Mouse (Mus musculus): Measurements from ENCODE around the gene Utp18.
"Not testable (repeated sequence)": the region's sequence is repeated elsewhere in the genome, so short reads cannot be mapped to it uniquely, and the experiment has no call there.

Gene Utp18

DNA sequence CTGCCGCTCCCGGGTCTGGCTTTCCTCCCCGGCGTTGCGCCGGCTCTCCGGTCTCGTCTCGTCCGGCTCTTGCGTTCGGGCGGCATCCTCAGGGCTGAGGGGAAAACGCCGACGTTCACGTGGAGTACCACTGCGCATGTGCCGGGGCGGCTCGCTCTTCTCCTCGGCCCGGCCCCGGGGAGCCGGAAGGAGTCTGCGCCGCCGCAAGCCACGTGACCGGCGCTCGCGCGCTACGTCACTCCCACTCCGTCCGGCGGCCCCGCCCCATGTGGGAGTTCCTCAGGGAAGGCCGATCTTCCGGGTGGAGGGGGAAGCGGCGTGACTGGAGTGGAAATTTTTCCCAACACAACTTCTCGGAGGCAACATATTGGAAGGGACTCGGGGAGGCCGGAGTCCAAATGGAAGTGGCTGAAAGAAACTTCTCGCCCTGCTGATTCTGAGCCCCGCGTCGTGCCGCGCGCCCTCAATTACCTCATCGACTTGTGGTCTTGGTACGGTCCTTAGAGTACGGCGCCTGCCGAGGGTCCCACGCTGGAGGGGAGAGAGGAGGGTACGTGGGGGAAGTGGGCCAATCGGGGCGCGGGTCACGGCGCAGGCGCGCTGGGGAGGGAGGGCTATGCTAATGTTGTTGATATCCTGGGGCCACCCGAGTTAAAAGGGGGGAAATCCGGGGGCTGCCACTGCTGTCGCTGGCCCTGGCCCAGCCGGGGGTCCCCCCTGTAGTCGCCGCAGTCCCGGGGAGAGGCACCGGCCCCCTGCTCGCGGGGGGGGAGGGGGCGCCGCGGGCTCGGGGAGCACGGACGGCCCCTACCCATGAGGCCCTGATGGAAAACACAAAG lies at the start of gene Utp18, which contains the start of gene Mbtd1:
Utp18 (minus strand) TSS at position 195 of the 839 bp plus-strand sequence.
Mbtd1 (plus strand) TSS at position 281 of the 839 bp plus-strand sequence.
- DNase-seq (ENCODE audit: extremely low spot score, low read depth, low spot score): peak; percentile 88

DNA sequence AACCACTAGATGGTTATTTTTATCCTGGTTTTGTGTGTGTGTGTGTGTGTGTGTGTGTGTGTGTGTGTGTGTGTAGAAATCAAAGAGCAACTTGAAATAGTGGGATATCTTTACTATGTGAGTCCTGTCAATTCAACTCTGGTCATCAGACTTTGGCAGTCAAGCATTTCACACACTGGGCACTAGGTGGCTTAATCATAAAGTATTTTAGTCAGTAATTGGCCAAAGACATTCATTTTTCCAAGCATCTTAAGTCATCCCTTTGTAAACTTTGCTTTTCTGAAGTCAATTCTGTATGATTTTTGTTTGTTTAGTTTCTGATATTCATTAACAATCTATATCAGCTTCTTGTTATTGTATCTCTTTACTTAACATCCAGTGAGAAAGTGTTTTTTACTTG lies 43.5 kb upstream of the Utp18 start:
- no peak for DNase-seq (ENCODE audit: extremely low spot score, low read depth, low spot score)

DNA sequence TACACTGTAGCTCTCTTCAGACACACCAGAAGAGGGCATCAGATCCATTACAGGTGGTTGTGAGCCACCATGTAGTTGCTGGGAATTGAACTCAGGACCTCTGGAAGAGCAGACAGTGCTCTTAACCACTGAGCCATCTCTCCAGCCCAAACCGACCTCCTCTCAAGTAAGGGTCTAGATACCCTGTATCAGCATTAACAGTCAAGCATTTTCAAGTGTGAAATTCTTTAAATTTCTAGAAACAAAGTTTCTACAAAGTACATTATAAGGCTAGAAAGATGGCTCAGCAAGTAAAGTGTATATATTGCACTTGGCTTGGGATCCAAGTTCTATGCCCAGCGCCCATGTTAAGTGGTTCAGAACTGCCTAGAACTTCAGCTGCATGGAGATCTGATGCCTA lies 29.5 kb upstream of the Utp18 start:
- DNase-seq (ENCODE audit: extremely low spot score, low read depth, low spot score): not testable (repeated sequence)

DNA sequence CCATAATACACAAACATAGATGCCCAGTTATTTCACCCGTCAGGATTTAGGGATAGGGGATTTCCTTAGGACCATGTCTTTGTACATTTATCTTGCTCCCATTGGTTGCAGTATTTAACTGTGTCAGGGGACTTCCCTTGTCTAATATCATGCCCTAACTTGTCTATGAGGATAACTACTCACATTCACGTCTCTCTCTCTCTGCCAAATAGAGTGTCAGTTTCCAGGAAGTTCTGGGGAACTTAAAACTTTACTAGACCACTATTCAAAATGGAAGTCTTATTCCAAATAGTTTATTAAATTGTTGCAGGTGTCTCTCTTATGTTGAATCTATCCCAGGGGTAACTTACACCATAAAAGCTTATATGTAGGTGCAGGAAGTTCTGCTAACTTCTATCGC lies 26.0 kb upstream of the Utp18 start:
- no peak for DNase-seq (ENCODE audit: extremely low spot score, low read depth, low spot score)

- no peak for DNase-seq (ENCODE audit: extremely low spot score, low read depth, low spot score)
Observed at GRCm38 (mm10) chr11:93908829-93909228, 23.3 kb upstream of the Utp18 start.

DNA sequence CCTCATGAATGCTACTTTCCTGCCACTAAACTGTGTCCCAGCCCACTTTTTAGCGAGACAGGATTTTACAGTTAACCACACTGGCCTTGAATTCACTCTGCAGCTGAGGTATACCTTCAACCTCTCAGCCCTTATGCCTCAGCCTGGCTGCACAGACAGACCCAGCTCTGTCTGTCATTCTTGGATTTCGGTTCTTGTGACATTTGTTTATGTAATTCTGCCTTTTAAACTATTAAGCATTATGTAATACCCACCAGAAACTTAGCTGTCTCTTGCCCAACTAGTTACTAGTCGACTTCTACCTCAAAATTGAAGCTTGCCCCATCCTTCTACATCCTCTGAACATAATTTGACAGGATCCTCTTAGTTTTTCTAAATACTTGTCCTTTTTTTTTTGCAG lies 22.3 kb upstream of the Utp18 start:
- DNase-seq (ENCODE audit: extremely low spot score, low read depth, low spot score): no peak

- DNase-seq (ENCODE audit: extremely low spot score, low read depth, low spot score): no peak
Observed at GRCm38 (mm10) chr11:93906834-93907233, 21.3 kb upstream of the Utp18 start.

GRCm38 (mm10) chr11:93897732-93898131 lies 12.2 kb upstream of the Utp18 start:
- DNase-seq (ENCODE audit: extremely low spot score, low read depth, low spot score): no peak

- DNase-seq (ENCODE audit: extremely low spot score, low read depth, low spot score): no peak
Observed at GRCm38 (mm10) chr11:93887080-93887447, 1.5 kb upstream of the Utp18 start.

- DNase-seq (ENCODE audit: extremely low spot score, low read depth, low spot score): no peak
Observed at GRCm38 (mm10) chr11:93886411-93887079, 979 bp upstream of the Utp18 start.

DNA sequence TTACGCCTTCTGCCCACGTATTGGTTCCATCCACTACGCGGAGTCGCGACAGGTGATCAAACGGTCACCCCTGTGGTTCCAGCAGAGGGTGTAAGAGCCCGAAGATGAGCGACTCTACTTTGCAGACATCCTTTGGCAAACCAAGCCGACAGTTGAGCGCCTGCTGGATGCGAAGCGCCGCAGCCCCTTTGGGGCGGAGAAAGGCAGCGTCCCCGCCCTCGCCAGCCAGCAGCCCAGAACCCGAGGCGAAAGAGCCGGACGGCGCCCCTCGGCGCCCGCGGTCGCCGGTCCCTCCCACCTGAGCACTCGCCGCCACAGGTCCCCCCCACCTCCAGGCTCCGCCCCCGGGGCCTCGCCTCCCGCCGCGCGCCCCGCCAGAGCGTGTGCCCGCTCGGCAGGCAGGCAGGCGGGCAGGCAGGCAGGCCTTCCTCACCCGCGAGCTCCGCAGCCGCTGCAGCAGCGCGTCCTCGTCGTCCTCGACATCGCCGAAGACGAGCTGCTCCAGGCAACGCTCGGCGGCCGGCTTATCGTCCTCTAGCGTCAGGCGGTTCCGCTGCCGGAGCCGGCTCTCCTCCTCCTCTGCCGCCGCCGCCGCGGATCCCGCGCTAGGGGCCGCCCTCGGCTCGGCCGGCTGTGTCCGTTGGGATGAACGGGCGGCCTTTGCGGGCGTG lies 530 bp downstream of the Utp18 start:
- no peak for DNase-seq (ENCODE audit: extremely low spot score, low read depth, low spot score)

- no peak for DNase-seq (ENCODE audit: extremely low spot score, low read depth, low spot score)
Observed at GRCm38 (mm10) chr11:93884068-93884467, 1.5 kb downstream of the Utp18 start.

DNA sequence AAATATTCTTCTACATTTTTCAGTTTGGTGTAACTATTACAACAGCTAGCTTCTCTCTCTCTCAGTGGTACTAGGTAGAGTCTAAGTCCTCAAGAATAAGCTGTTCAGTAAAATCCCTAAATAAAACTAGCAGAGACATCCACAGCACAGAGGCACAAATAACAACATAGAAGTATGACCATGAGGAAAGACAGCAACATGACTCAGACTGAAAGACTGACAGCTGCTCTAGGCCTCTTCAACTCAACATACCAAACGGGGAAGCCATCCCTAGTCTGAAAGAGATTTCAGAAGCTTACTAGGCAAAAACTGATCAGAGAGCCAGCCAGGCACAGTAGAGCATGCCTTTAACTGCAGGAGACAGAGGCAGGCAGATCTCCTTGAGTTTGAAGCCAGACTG lies 22.9 kb downstream of the Utp18 start:
- DNase-seq (ENCODE audit: extremely low spot score, low read depth, low spot score): no peak

GRCm38 (mm10) chr11:93862045-93862623 lies 23.4 kb downstream of the Utp18 start:
- no peak for DNase-seq (ENCODE audit: extremely low spot score, low read depth, low spot score)

DNA sequence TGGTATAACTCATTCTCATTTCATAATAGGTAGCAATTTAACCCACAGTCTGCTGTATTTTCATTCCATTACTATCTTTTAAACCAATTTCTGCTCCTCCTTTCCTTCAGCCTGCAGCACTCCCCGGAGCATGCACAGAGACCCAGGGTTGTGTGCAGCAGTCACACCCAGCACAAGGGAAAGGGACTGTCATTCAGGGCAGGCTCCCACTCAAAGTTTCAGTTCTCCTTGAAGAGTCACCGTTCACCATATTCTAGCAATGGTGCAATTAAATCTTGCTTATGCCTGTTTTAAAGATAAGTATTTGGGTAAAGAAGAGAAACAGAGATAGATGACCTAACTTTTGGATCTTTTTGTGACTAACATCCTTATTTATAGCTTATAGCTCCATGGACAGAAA lies 24.4 kb downstream of the Utp18 start:
- no peak for DNase-seq (ENCODE audit: extremely low spot score, low read depth, low spot score)

DNA sequence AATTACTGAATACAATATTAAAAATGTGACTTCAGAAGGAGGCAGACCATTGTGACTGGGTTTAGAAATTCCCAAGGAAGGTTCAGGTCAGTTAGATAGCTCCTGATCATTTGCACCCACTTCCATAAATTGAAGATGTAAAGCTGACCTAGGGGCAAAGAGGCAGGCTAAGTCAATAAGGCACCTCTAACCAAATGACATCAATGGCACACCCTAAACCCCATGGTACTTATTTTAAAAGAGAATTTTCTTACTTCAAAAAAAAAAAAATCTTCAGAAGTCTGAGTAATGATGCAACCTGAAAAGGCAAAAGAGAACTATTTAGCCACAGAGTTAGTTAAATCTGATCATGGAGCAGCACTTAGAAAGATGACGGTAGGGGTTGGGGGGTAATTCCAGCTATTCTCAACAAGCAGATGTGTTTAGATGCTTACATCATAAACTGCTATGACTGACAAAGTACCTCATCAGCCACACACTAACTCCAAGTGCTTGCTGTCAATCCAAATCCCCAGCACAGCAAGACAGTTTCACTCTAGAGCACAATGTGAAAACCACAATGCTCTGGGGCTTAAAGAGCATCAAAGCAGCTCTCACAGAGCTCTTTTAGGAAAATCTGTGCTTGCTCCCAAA lies 24.9 kb downstream of the Utp18 start:
- no peak for DNase-seq (ENCODE audit: extremely low spot score, low read depth, low spot score)

DNA sequence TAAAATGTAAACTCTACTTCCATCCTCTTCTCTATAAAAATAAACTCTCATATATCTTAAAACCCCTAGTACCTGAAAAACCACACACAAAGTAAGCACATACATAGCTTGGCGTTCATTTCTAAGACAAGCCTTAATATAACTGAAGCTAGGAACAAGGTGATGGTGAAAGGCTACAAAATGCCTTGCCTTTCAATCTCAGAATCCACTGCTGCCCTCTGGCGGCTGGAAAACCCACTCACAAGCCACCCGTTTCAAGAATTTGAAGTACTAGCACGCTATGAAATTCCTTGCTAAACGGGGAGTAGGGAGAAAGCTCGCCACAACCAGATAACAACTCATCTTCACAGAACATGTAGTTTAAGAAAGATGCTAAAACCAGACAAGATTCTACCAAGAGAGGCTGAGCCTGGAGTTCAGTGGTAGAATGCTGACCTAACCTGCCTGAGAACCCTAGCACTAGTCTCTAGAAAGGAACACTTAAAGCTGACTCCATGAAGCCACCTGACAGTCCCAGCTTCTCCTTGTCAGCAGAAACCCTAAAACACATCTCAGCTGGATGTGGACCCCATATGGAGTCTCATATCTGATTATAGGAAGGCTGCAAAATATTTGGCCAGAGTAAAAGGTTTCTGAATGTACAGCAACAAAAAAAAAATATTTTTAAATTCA lies 29.1 kb downstream of the Utp18 start:
- DNase-seq (ENCODE audit: extremely low spot score, low read depth, low spot score): peak; percentile 69

DNA sequence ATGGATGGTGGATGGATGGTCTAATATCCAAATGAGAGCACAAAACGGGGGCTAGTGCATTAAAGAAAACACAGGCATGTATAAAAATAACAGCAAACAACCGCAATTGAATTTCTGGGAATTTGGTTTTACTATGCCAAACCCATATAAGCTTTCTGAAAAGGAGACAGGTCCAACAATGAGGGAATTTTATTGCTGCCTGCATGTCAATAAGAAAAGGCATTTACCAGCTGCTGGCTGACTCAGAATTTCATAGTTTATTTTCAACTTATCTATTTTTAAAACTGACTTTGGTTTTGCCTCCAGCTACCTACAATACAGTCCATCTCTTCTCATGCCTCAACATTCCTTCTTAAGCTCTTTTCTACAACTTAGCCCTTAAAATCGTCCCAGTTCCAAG lies 33.0 kb downstream of the Utp18 start:
- no peak for DNase-seq (ENCODE audit: extremely low spot score, low read depth, low spot score)

DNA sequence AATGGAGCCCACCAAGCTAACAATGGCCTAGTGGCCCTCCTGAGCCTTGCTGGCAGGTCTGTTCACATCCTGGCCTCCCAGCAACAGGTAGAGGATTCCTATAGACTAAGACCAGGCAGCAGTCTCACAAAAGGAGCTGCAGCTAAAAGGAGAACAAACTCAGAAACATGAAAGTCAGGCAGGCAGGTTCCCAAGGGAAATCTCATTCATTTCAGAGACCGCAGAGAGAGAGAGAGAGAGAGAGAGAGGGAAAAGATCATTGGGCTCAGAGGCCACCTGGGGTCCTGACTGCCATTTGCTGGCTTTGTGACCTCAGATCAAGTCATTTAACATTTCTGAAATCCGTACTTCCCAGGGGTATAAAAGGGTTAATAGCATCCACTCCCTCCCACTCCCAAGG lies 38.2 kb downstream of the Utp18 start:
- no peak for DNase-seq (ENCODE audit: extremely low spot score, low read depth, low spot score)

- no peak for DNase-seq (ENCODE audit: extremely low spot score, low read depth, low spot score)
Observed at GRCm38 (mm10) chr11:93835800-93836199, 49.8 kb downstream of the Utp18 start.
